In genomic region chr9:72144148-72144547, GRCm38 (mm10) we compare ENCODE assay signal across 24 mouse cellular contexts. TPM values are rescaled to one million over a fixed set of nuclear protein-coding genes. Genes with fewer than 3 reads are reported as not detected.
DNase-seq lines count a peak whose midpoint lies in the region; ATAC-seq and TF ChIP-seq lines count a peak whose summit lies in the region.
"Had no signal": no experiment of that assay in that cellular context is flagged by ENCODE, and none has a peak within 500 bp of the region (broad histone marks: within the 10 kb centered on the region; RNA-seq: fewer than 3 reads in every experiment).

No protein-coding gene starts in this region.

- H3K27ac ChIP-seq in MEL (ENCODE audit: control insufficient read depth, low read depth, low read length): no peak overlapping the region
- H3K27ac ChIP-seq: embryonic facial prominence, embryonic 13.5 days; embryonic facial prominence, embryonic 15.5 days; forebrain, embryonic 10.5 days; forebrain, embryonic 12.5 days had no signal

- H3K36me3 ChIP-seq in MEL (ENCODE audit: control insufficient read depth in 1 of 2, insufficient read depth in 2 of 2, low read length in 2 of 2): peaks cover 0 to 4% of the 10 kb centered on the region in 2 experiments; a peak in 2 of 4 replicates
- H3K36me3 ChIP-seq: embryonic facial prominence, embryonic 13.5 days; embryonic facial prominence, embryonic 15.5 days; forebrain, embryonic 10.5 days; forebrain, embryonic 12.5 days had no signal

- H3K9me3 ChIP-seq in MEL (replicated peaks; ENCODE audit: insufficient read depth, low read length): no peaks in the 10 kb centered on the region
- H3K9me3 ChIP-seq: embryonic facial prominence, embryonic 13.5 days; embryonic facial prominence, embryonic 15.5 days; forebrain, embryonic 10.5 days; forebrain, embryonic 12.5 days had no signal

- no peak for TF ChIP-seq POLR2A in MEL (IDR thresholded peaks at IDR 0.05; ENCODE audit: control insufficient read depth in 1 of 2, insufficient read depth in 1 of 2, low read depth in 1 of 2, low read length in 2 of 2, poor library complexity in 1 of 2)

- H3K4me3 ChIP-seq in MEL (ENCODE audit: control insufficient read depth in 1 of 2, insufficient read depth in 1 of 2, low read depth in 2 of 2, low read length in 2 of 2): peak overlapping the region; percentile 11 to 18; a peak in 1 of 4 replicates
- H3K4me3 ChIP-seq: embryonic facial prominence, embryonic 13.5 days; embryonic facial prominence, embryonic 15.5 days; erythroblast, embryonic 14.5 days; forebrain, embryonic 10.5 days; forebrain, embryonic 12.5 days had no signal

- 0 out of 2 replicates have a peak, but pooled peaks have one; percentile 37 for ATAC-seq in megakaryocyte progenitor cell, adult 5-6 weeks (replicated peaks; ENCODE audit: poor library complexity)
- ATAC-seq in monocyte, adult 5-6 weeks (replicated peaks; ENCODE audit: insufficient number of reproducible peaks, low FRiP score, low TSS enrichment, poor library complexity, severe bottlenecking): no peak
- ATAC-seq: activated CD4-positive, CD25-positive, alpha-beta regulatory T cell, adult 4 months; forebrain, embryonic 14.5 days; forebrain, embryonic 16.5 days; Patski had no signal

- peaks cover 2 to 4% of the 10 kb centered on the region in 2 experiments; a peak in 3 of 4 replicates for H3K4me1 ChIP-seq in MEL (ENCODE audit: control insufficient read depth in 1 of 2, insufficient read depth in 2 of 2, low read length in 2 of 2)
- H3K4me1 ChIP-seq: embryonic facial prominence, embryonic 13.5 days; embryonic facial prominence, embryonic 15.5 days; forebrain, embryonic 12.5 days had no signal

- DNase-seq in heart, adult 11 months: peak; percentile 36
- DNase-seq in heart, postnatal 4 days: no peak
- DNase-seq in MEL (ENCODE audit: low read depth, low spot score): peak; percentile 61
- no peak for DNase-seq in testis, postnatal 10 days (ENCODE audit: low spot score)
- DNase-seq: adrenal gland, adult 8-10 months; adrenal gland, postnatal 14 days; adrenal gland, postnatal 36 days; cerebellum, adult 11-12 months; cerebellum, adult 2 months; cerebellum, adult 9-10 months; cerebellum, postnatal 10 days; cerebellum, postnatal 25 days; embryo, embryonic 11 days had no signal

- H3K9ac ChIP-seq in MEL (ENCODE audit: control insufficient read depth, low read depth, low read length, poor library complexity, severe bottlenecking): no peak overlapping the region
- H3K9ac ChIP-seq: embryonic facial prominence, embryonic 13.5 days; embryonic facial prominence, embryonic 15.5 days; forebrain, embryonic 12.5 days had no signal

- peak; percentile 54 to 72; a peak in 3 of 4 replicates for TF ChIP-seq EP300 in MEL (IDR thresholded peaks at IDR 0.05; ENCODE audit: low read depth in 1 of 2, low read length in 2 of 2)

- H3K79me2 ChIP-seq in MEL (ENCODE audit: control insufficient read depth, insufficient read depth, low read length, poor library complexity): no peaks in the 10 kb centered on the region

- TF ChIP-seq RAD21 in MEL (IDR thresholded peaks at IDR 0.05; ENCODE audit: low read depth, low read length): no peak

- no peak for TF ChIP-seq CTCF in MEL (IDR thresholded peaks at IDR 0.05 in 2 of 3, conservative IDR thresholded peaks at IDR 0.05 in 1 of 3; ENCODE audit: control insufficient read depth in 1 of 3, insufficient read depth in 1 of 3, low read depth in 2 of 3, low read length in 3 of 3, poor library complexity in 1 of 3, severe bottlenecking in 1 of 3)

- H3K27me3 ChIP-seq in MEL (ENCODE audit: control insufficient read depth in 1 of 2, insufficient read depth in 2 of 2, low read length in 2 of 2): no peaks in the 10 kb centered on the region; a peak in 1 of 4 replicates
- H3K27me3 ChIP-seq: embryonic facial prominence, embryonic 13.5 days; embryonic facial prominence, embryonic 15.5 days; forebrain, embryonic 12.5 days; Patski had no signal

TF ChIP-seq in MEL, 35 proteins besides CTCF, POLR2A, EP300 and RAD21:
- peak; percentile 98 for TF ChIP-seq ETS1 (IDR thresholded peaks at IDR 0.05; ENCODE audit: low read depth, low read length)
- peak; percentile 53 for TF ChIP-seq ELF1 (IDR thresholded peaks at IDR 0.05; ENCODE audit: low read depth, low read length)
- TF ChIP-seq GATA1 (IDR thresholded peaks at IDR 0.05; ENCODE audit: low read depth, low read length): peak; percentile 96
- no peak for TF ChIP-seq CHD2 (IDR thresholded peaks at IDR 0.05; ENCODE audit: low read length)
- TF ChIP-seq NELFE (IDR thresholded peaks at IDR 0.05; ENCODE audit: low read depth, low read length): no peak
- TF ChIP-seq MYC (IDR thresholded peaks at IDR 0.05; ENCODE audit: low read depth, low read length): peak; percentile 65; the same call in 1 of the 2 replicates
- no peak for TF ChIP-seq BHLHE40 (IDR thresholded peaks at IDR 0.05; ENCODE audit: borderline replicate concordance, low read depth, low read length)
- no peak for TF ChIP-seq ZC3H11A (IDR thresholded peaks at IDR 0.05; ENCODE audit: low read depth, low read length)
- no peak for TF ChIP-seq KAT2A (conservative IDR thresholded peaks at IDR 0.05; ENCODE audit: low read depth, low read length)
- no peak for TF ChIP-seq ZNF384 (IDR thresholded peaks at IDR 0.05; ENCODE audit: low read depth, low read length)
- TF ChIP-seq HCFC1 (IDR thresholded peaks at IDR 0.05; ENCODE audit: low read depth, low read length): no peak
- TF ChIP-seq SMC3 (IDR thresholded peaks at IDR 0.05; ENCODE audit: low read depth, low read length): no peak
- TF ChIP-seq ZMIZ1 (IDR thresholded peaks at IDR 0.05; ENCODE audit: low read depth, low read length): no peak
- no peak for TF ChIP-seq ZKSCAN1 (IDR thresholded peaks at IDR 0.05; ENCODE audit: low read depth, low read length)
- no peak for TF ChIP-seq E2F4 (IDR thresholded peaks at IDR 0.05; ENCODE audit: borderline replicate concordance, low read depth, low read length)
- no peak for TF ChIP-seq NRF1 (IDR thresholded peaks at IDR 0.05; ENCODE audit: insufficient read depth, low read depth, low read length, poor library complexity, severe bottlenecking)
- no peak for TF ChIP-seq MAZ (IDR thresholded peaks at IDR 0.05; ENCODE audit: low read depth, low read length)
- peak; percentile 70 for TF ChIP-seq SIN3A (IDR thresholded peaks at IDR 0.05; ENCODE audit: low read length)
- TF ChIP-seq TBP (IDR thresholded peaks at IDR 0.05; ENCODE audit: low read depth, low read length): no peak
- TF ChIP-seq MAFK (IDR thresholded peaks at IDR 0.05; ENCODE audit: borderline replicate concordance, low read depth, low read length): no peak
- TF ChIP-seq GABPA (IDR thresholded peaks at IDR 0.05; ENCODE audit: low read depth, low read length): no peak
- TF ChIP-seq MXI1 (IDR thresholded peaks at IDR 0.05; ENCODE audit: low read depth, low read length): no peak
- no peak for TF ChIP-seq USF2 (IDR thresholded peaks at IDR 0.05; ENCODE audit: borderline replicate concordance in 1 of 2, insufficient read depth in 1 of 2, low read depth in 1 of 2, low read length in 2 of 2)
- TF ChIP-seq RCOR1 (IDR thresholded peaks at IDR 0.05; ENCODE audit: low read depth, low read length): 0 out of 2 replicates have a peak, but pooled peaks have one; percentile 14
- TF ChIP-seq MYB (IDR thresholded peaks at IDR 0.05; ENCODE audit: low read depth, low read length): no peak; the same call in 1 of the 2 replicates
- no peak for TF ChIP-seq POLR2AphosphoS5 (IDR thresholded peaks at IDR 0.05; ENCODE audit: borderline replicate concordance, low read depth, low read length)
- TF ChIP-seq CHD1 (IDR thresholded peaks at IDR 0.05; ENCODE audit: low read depth, low read length): no peak
- no peak for TF ChIP-seq JUND (IDR thresholded peaks at IDR 0.05; ENCODE audit: low read depth, low read length)
- TF ChIP-seq MEF2A (IDR thresholded peaks at IDR 0.05; ENCODE audit: extremely low read depth, insufficient replicate concordance, low read depth, low read length, poor library complexity, severe bottlenecking): no peak
- TF ChIP-seq TCF12 (IDR thresholded peaks at IDR 0.05; ENCODE audit: low read depth, low read length): peak; percentile 32; the same call in 1 of the 2 replicates

RNA-seq across cellular contexts. Expression of gene Tcf12, which starts 32.5 kb away (rescaled TPM):
- total RNA-seq in heart, postnatal 4 days (2021): 10 to 100 TPM; 77.3 to 81.9 TPM
- 28.7 and 29.3 TPM in 2 replicates for total RNA-seq in MEL (2012; rRNA removed)
- polyA plus RNA-seq in MEL (2012; ENCODE audit: insufficient read depth in 1 of 2, insufficient read length in 2 of 2, low read depth in 1 of 2, low replicate concordance in 2 of 2, missing spikeins in 1 of 2): 10 to 100 TPM; 39.6 to 70.5 TPM
- total RNA-seq in megakaryocyte progenitor cell, adult 5-6 weeks (2015): 89.1 and 105 TPM in 2 replicates
- 36.2 and 49.1 TPM in 2 replicates for total RNA-seq in megakaryocyte progenitor cell, adult 5-6 weeks (2017)
- total RNA-seq in monocyte, adult 5-6 weeks (2017): 33.0 to 73.0 TPM (median 36.9 TPM) in 3 replicates

Comparison
In these comparisons a context has a peak if more than half of its experiments do, and no peak if none do; other contexts are left out.
1. DNase-seq: peak in heart, adult 11 months (single experiment) and MEL (single experiment); none in heart, postnatal 4 days (single experiment) and testis, postnatal 10 days (single experiment).